Mouse (Mus musculus): ENCODE results near the gene Pgbd5. TPM values are rescaled to one million over a fixed set of nuclear protein-coding genes. Genes with fewer than 3 reads are reported as not detected.
A peak's percentile ranks its signal among the peaks of the same experiment; 100 is the strongest.

Pgbd5 gene
- 100 to 1,000 TPM; 162 to 176 TPM for total RNA-seq (2021)
- long read RNA-seq, experiment 1, transcript Pgbd5-201 (7 exons, 2,824 nt), result major isoform, 283 of 331 reads
- long read RNA-seq, experiment 1, partial matches to known transcripts, result 15 of 331 reads
- long read RNA-seq, experiment 1, other reads (novel, unspliced or antisense), result 33 of 331 reads
- long read RNA-seq, experiment 2, transcript Pgbd5-201 (7 exons, 2,824 nt), result major isoform, 290 of 336 reads
- long read RNA-seq, experiment 2, partial matches to known transcripts, result 11 of 336 reads
- long read RNA-seq, experiment 2, other reads (novel, unspliced or antisense), result 35 of 336 reads

DNA sequence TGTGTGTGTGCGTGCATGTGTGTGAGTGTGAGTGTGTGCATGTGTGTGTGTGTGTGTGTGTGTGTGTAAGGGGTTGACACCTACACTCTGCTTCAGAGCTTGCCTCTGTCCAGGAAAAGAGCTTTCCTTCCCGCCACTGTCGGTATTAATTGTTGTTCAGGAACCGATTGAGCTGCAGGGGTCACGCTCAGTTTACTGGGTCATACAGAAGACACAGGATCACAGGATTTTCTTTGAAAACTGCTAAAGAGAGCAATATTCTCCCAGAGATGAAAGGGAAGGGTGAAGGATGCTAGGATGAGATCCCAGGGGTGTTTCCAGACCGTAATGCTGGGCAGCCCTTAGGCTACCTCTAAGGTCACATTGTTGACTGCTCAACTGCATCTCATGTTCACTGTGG is at the start of gene Pgbd5:
TSS of gene Pgbd5 (minus strand) at position 101 of the 400 bp plus-strand sequence.
- intact Hi-C loops (cut with DNase I), result no loop called here
- DNase-seq (ENCODE audit: low spot score in 2 of 2), result no peak

DNA sequence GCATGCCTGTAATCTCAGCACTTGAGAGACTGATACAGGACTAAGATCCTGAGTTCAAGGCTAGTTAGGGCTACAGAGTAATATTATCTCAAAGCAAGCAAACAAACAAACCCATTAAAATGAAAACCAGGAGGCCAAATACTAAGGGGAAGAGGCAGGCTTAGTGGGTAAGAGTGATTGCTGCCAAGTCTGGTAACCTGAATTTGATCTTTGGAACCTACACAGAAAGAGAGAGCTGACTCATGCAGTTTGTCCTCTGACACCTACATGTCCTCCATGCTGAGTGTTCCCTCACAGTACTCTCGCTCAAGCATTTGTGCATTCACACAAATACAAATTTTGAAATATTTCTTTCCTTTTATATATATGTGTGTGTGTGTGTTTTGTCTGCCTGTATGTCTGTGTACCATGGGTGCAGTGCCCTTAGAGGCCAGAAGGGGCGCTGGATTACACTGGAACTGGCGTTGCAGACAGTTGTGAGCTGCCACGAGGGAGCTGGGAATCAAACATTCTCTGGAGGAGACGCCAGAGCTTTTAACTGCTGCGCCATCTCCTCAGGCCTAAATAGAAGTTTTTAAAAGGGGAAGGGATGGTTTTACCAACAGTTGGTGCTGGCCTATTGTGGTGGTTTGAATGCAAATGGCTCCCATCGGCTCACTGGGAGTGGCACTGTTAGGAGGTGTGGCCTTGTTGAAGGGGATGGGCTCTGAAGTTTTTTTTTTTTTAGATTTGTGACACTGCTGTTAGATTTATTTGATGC is 44.1 kb upstream of the Pgbd5 start:
- DNase-seq (ENCODE audit: low spot score in 2 of 2), result no peak
- intact Hi-C loops (cut with DNase I), result no loop called here

DNA sequence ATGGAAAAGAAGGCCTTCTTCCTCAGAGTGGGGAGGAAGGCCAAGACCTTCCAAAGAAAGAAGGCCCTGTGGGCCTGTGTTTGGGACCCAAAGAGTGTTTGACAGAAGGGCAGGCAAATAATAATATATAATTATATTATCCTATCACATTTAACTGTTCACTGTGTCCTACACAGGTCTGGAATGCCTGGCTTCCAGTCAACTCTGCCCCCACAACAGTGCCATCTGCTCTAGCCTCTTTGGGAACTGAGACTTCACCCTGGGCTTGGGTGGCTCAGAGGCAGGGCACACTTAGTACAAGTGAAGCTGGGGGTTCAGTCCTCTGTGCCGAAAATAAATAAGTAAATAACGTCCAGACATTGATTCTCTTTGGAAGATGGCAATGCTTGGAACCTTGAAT is 43.3 kb upstream of the Pgbd5 start:
- intact Hi-C loops (cut with DNase I), result no loop called here

DNA sequence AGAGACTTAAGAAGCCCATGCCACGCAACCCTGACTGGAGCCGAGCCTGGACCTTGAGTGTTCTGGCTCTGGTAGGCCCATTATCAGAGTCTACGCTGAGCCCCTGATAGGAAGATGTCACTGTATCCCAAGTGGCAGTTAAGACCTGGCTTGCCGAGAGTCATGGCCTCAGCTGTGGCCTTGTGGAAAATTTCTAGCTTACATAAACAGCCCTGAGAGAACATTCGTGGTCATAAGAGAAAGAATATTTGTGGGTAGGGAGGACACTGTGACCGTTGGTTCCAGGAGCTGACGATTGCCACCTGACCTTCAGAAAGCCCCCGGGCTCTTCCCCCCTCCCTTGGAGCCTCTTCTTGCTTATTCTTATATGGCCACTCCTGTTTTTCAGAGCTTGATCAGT is 40.9 kb upstream of the Pgbd5 start:
- intact Hi-C loops (cut with DNase I), result no loop called here
- no peak for DNase-seq (ENCODE audit: low spot score in 2 of 2)

More for the DNA sequence above, 43.3 kb upstream of the Pgbd5 start:
- DNase-seq (ENCODE audit: low spot score in 2 of 2), result no peak

DNA sequence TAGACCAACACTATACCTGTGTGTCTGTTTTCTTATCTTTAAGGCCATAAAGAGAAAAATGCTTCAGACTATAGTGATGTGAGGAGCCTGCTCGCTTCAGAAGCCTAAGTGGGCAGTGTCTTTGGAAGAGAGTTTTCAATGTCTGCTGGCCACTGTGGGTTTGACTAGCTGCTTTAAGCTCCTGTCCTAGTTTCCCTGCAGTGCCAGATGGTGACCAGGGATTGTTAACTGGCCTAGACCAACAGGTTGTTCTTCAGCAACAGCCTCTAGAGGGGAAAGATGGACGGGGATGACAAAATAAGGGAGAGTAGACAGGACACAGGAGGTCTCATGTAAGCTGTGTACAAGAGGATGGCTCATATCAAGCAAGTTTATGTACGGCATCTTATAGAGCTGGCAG is 39.8 kb upstream of the Pgbd5 start:
- no peak for DNase-seq (ENCODE audit: low spot score in 2 of 2)
- intact Hi-C loops (cut with DNase I), result no loop called here

DNA sequence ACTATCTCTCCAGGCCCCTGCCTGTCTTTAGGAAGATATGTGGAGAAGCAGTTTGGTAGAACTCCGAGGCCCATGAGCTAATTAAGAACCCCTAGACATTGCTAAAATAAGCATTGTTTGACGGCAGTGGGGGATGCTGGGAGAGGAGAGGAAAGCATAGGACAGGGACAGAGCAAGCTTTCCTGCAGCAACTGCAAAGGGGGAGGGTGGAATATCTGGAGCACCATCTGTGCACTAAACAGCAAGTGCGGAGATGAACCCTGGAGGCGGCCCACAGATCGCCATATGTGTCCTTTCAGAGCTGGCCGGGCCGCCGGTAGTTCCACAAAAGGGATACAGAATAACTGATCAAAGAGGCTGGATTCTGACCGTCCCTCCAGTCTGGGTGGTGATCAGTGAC is 37.2 kb upstream of the Pgbd5 start:
- intact Hi-C loops (cut with DNase I), result no loop called here
- DNase-seq (ENCODE audit: low spot score in 2 of 2), result peak; percentile 76 to 85

DNA sequence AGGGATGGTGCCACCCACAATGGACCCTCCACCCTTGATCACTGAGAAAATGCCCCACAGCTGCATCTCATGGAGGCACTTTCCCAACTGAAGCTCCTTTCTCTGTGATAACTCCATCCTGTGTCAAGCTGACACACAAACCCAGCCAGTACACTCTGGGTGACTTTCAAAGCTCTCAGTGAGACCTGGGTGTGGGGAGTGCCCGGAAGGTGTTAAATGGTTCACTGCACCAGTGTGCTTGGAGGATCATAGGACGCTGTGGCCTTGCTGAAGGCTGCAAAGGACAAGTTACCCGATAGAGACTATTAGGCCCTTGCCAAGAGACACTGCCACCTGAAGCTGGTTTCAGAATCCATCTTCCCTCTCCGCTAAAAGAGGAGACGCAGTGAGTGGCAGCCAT is 36.2 kb upstream of the Pgbd5 start:
- intact Hi-C loops (cut with DNase I), result no loop called here
- no peak for DNase-seq (ENCODE audit: low spot score in 2 of 2)

DNA sequence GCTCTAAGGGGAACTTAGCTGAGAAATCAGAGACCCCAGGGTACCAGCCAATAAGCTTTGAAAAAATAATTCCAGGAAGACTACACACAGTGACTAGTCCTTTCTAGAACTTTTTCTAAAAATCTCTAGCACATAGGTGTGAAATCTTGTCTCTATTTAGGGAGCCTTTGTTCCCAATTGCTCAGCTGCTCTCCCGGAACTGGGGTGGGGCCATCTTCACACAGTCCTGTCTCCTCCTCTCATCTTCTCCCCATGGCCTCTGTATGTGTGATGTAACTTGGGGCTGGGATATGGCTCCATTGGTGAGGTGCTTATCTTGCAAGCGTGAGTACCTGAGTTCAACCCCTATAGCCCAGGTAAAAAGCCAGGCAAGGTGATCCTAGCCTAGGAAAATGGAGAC is 25.2 kb upstream of the Pgbd5 start:
- intact Hi-C loops (cut with DNase I), result no loop called here
- DNase-seq (ENCODE audit: low spot score in 2 of 2), result no peak

DNA sequence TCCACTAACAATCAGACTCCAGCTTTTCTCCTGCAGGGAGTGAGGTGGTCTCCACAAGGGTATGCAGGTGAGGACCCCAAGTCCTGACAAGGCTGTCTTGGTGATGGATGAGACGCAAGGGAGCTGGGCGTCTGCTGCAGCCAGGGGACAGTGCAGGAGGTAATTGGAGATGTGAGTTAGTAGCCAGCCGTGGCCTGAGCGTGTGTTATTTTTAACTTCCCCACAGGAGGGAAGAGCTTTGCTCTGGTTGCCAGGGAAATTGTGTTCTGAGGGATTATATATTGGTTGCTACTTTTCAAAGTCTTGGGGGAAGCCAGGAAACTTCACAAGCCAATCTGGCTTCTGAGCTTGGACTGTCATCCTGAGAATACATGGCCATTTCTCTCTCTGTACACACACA is 23.7 kb upstream of the Pgbd5 start:
- intact Hi-C loops (cut with DNase I), result no loop called here
- DNase-seq (ENCODE audit: low spot score in 2 of 2), result peak; percentile 30 to 68

DNA sequence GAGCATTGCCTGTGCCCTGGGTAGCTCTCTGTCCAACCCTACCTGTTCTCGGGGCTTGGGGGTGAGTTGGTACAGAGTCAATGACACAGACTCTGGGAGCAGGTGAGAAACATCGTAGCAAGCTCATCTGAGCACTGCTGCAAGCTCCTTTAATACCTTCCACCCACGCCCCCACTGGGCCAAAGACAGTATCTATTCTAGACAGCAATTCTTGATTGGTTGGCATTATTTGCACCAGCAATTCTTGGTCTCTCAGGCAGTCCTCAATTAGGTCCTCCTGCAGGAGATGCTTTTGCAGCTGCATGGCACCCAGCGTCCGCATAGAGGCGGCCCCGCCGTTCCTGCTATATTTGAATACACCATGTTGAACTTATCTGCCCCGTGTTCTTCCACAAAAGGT is 22.7 kb upstream of the Pgbd5 start:
- DNase-seq (ENCODE audit: low spot score in 2 of 2), result peak; percentile 36 to 64
- intact Hi-C loops (cut with DNase I), result no loop called here

DNA sequence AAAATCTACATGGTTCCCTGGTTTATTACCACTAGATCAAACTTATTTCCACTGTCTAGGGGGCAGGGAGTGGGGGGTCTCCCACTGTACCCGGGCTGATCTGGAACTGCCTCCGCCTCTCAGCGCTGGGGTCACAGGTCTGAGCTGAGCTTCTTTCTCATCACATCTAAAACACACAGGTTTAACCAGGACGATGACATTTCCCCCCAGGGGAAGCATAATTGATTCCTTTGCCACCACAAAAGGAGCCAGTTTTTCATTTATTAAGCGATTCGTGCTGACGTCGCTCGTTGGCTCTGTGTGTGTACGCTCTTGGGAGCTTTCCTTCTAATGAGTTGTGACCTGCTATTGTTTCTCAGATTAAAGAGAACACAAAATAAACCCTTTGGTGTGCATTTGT is 21.6 kb upstream of the Pgbd5 start:
- intact Hi-C loops (cut with DNase I), result no loop called here

DNA sequence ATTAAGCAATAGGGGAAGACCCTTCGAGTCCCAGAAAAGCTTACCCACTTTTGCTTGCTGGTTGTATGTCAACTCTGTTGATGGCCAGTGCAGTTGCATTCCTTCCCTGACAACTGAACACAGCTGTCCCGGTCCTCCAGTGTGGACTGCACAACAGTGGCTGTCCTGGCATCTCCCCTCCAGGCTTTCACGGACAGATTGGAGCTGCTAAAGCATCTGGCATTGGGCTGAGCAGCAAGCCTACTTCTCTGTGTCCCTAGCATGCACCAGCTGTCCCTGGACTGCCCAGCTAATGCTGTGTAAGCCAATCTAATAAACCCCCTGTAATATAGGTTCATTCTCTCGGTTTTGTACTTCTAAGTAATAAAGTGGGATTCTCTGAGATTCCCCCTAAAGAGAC is 21.2 kb upstream of the Pgbd5 start:
- intact Hi-C loops (cut with DNase I), result no loop called here
- DNase-seq (ENCODE audit: low spot score in 2 of 2), result no peak

More for the DNA sequence above, 21.6 kb upstream of the Pgbd5 start:
- DNase-seq (ENCODE audit: low spot score in 2 of 2), result no peak

DNA sequence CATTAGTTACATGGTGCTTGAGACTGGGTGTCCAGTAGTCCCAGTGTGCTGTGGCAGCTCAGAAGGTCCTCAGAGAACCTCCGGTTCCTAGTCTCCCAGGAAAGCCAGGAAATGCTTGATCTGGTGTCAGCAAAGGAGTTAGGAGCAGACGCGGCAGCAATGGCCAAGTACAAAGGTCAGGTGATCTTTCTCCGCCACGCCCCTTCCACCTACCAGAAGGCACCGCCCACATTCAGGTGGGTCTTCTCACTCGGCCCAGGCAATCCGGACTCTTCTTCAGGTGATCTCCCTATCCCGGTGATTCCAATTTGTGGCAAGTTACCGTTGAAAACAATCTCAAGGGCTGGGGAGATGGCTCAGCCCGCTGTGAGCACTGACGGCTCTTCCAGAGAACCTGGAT is 20.2 kb upstream of the Pgbd5 start:
- DNase-seq (ENCODE audit: low spot score in 2 of 2), result no peak
- intact Hi-C loops (cut with DNase I), result no loop called here

DNA sequence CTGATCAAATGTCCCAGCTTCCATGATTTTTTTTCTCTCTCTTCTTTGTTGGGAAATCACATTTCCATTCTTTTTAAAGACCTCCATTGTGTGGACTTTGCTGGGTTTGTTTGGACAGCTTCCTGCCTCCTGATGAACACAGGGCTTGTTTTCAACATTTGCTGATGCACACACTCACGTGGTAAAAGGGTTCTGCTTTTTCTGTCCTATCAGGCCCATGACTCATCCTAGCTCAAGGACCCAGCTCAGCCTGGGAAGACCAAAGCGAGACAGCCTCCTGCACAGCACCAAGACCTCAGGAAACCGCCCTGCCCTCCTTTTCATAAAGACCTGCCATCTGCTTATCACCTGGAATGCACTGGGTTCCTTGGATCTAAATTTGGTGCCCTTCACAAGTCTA is 15.9 kb upstream of the Pgbd5 start:
- DNase-seq (ENCODE audit: low spot score in 2 of 2), result no peak
- intact Hi-C loops (cut with DNase I), result no loop called here

DNA sequence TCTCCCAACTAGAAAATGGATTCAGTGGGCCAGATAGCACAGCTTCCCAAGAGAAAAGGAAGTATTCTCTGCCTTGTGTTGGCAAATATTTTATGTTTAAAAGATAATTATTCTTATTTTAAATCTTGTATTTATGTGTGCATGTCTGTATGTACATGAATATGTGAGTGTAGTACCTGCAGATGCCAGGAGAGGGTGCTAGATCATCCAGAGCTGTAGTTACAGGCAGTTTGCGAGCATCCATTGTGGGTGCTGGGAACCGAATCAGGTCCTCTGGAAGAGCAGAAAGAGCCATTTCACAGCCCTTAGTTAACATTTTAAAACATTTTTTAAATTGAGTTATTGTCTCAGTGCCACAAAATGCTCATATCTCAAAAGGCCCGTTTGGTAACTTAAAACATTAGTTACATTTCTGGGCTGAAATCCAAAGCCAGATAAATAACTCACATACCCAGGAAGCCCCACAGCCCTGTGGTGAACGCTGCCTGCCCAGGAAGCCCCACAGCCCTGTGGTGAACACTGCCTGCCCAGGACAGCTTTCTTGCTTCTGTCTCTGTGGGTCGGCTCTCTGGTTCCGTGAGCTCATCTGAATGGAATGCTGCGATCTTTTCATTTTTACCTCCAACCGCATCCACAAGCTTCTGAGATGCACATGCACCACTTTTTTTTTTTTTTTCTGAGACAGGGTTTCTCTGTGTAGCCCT is 10.9 kb upstream of the Pgbd5 start:
- DNase-seq (ENCODE audit: low spot score in 2 of 2), result no peak
- intact Hi-C loops (cut with DNase I), result no loop called here

DNA sequence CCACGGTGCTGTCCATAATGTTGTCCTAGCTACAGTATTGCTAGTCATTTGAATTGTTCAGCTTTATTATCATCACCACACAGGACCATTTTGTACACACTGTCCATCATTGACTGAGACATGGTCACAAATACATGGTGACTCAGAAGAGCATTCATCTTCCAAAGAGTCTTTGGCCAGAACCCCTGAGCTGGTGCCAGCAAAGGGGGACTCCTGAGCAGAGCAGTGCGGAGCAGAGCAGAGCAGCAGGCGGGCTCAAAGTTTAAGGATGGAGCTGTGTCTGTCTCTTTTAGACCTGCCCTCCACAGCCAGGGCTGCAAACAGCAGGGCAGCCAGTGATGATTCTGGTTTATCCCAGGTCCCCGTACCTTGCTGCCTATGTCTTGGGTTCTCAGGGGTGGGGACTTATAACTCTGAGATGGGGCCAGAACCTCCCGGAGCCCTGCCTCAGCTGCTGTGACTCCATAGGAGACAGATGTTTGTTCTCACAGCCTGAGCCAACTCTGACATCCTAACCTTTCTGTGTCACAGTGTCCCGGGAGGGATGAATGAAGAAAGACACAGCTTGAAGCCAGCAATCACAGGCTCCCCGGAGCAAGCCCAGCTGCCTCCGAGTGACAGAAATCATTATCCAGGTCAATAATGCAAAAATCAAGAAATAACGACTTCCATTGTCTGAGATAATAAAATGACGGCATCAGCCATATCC is 9.7 kb upstream of the Pgbd5 start:
- intact Hi-C loops (cut with DNase I), result no loop called here
- DNase-seq (ENCODE audit: low spot score in 2 of 2), result no peak

DNA sequence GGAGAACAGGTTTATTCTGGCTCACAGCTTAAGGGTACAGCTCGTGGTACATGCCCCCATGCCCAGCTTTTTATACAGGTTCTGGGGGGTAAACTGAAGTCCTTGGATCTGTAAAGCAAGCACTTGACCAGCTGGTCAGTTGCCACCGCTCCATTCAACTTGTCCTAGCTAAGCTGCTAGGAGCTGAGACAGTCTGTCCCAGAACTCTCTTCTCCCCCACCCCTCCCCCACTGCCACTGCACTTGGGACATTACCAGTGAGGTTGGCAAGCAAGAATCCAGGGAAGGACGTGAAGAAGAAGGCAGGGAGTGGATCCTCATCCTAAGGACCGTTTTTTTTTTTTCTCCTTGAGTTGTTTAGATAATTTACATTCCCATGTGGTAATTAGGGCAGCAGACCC is 2.7 kb downstream of the Pgbd5 start:
- intact Hi-C loops (cut with DNase I), result no loop called here
- no peak for DNase-seq (ENCODE audit: low spot score in 2 of 2)

DNA sequence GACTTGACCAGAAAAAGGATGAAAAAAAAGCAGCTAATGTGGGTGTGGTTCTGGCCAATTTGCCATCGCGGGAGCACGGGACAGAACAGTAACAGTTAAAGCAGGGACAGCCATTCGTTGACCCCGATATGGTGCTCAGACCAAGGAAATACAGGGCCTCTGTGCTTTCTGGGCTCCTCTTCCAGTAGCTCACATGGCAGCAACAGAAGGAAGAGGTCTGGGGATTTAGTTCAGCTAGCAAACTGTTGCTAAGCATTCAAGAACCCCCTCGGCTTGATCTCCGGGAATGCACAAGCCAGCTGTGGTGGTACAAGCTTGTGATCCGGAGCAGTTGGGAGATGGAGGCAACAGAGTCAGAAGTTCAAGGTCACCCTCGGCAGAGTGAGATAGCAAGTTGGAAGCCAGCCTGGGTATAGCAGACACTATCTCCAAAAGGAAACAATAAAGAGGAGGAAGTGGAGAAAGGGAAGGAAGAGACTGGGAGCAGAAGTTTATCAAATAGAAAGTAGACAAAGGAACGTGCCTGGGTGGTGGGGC is 3.7 kb downstream of the Pgbd5 start:
- intact Hi-C loops (cut with DNase I), result no loop called here
- DNase-seq (ENCODE audit: low spot score in 2 of 2), result peak in 1 of 2 experiments; percentile 63

DNA sequence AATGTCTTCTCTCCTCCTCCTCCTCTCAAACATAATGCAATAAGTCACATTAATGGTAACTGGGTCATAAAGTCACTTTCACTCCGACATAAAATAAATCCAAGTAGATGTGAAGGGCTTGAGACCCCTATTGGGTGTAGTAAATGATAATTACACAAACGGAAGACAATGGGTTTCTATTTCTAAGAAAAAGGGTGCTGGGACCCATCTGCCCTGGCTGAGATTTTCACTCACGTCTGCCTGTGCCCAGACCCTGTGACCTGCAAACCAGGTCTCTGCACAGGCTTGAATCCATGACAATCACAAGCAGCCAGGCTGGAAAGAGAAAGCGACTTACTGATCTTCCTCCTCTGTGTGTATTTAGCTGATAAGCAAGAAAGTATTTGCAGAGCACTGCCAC is 4.3 kb downstream of the Pgbd5 start:
- intact Hi-C loops (cut with DNase I), result no loop called here
- DNase-seq (ENCODE audit: low spot score in 2 of 2), result no peak
